Mouse (Mus musculus): ENCODE data around the gene Uxt. TPM values are rescaled to one million over a fixed set of nuclear protein-coding genes. Genes with fewer than 3 reads are reported as not detected.

The Uxt gene
- 25.9 and 28.9 TPM in 2 replicates for polyA plus RNA-seq (2012; rRNA removed)

DNA sequence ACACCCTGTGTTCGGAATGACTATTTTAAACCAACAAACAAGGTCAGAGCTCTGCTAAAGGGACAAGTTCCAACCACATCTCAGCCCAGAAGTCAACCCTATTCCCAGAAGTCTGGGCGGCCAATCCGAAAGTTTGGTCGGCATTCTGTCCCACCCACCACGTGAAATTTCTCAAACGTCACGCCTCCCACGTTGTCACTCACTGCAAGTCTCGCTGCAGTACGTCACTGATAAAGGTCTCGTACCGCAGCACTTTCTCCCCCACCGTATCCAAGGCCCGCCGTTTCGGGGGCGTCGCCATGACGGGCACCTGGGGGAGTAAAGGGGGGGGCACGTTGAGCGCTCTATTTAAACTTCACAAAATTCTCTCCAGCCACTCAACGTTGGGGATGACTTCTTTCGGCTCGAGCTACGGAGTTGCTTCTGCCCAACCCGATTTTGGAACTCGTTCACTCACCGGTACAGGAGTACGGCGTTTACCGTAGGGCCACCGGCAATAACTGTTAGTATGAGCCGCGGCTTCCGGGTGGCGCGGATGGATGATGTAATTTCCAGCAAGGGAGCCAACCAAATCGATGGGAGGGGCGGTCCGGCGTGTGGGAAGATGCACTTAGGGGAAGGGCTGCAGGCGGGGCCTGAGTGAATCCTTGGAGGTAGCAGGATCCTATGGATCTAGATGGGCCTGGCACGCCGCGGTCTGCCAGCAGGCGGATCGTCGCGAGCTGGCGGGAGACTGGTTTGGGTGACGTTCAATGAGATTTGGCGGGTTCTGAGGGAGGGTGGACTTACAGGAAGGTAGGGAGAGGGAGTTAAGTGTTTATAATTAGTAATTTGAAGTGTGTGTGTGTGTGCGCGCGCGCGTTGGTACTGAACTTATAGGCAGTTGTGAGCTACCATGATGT lies at the start of gene Uxt:
Gene Uxt, minus strand, starts transcription at position 541 of the 902 bp plus-strand sequence.

DNA sequence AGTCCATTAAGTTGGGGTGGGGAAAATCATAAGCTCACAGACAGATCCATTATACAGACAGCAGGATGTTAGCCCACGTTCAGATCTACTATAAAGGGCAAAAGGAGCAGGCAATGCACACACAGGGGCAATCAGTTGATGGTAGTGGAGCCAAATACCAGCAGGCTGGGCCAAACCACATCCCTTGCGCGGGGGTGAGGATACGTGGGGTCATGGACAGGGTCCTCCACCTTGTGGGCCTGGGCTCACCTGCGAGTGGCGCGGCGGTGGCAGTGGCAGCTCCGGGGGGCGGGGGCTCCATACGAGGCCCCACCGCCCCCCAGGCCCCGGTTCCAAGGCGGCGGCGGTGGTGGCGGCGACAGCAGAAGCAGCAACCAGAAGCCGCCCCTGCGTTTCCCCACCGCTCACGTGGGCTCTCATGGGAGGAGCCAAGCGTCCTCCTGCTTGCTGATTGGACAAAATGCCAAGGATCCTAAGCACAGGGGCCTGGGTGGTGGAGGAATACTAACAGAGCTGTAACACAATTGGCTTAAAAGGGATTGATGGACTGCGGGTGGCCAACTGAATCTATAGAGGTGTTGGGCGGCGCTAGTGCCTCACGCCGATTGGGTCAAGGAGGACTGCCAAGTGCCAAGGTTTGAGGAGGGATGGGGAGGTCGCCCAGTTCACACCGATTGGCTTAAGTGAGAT lies 11.5 kb downstream of the Uxt start, which contains the start of gene Elk1:
Gene Elk1, minus strand, starts transcription at position 418 of the 690 bp plus-strand sequence.

DNA sequence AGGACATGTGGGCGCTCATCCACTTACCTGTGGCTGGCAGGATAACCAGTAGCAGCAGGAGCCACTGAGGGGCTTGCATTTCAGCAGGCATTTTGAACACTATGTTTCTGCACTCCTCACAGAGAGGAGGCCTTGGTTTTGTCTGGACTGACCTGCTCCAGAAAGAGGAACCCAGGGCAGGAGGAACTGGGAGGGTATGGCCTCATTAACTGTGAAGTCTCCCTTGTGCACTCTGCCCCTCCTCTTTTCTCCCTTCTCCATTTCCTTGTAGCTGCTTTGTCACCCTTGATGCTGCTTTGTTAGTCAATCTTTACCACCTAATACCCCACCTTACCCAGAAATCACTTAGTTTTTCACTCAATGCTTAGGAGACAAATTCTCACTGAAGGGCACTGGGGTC lies 30.5 kb downstream of the Uxt start, which contains the start of gene Cfp:
Gene Cfp, minus strand, starts transcription at position 192 of the 400 bp plus-strand sequence.

DNA sequence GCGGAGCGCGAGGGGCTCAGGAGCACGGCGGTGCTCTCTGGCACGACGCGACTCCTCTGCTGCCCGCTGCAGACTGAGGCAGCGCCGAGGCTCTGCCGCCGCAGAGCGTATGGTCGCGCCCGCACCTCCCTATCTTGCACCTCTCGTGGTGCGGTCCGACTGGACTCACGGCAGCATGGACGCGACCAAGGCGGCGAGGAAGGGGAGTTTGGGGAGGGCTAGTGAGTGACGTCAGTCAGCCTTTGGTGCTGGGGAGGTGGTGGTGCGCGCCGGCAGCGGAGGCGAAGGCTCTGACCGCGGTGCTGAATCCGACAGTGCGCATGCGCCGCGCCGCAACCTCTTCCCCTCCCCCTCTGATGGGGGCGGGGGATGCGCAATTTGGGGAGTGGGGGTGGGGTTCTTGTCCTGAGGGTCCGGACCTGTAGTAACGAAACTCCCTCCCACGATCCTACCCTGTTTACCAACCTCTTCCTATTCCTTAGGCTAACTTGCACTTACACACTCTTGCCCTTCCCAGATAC lies 40.9 kb downstream of the Uxt start, which contains the start of gene Syn1:
Gene Syn1, minus strand, starts transcription at position 161 of the 521 bp plus-strand sequence.

Other genes starting within 250 kb of the Uxt start
- 233 and 244 TPM in 2 replicates for gene Araf, start 164.2 kb downstream of the Uxt start, polyA plus RNA-seq (2012; rRNA removed)
- gene Timp1, start 91.9 kb downstream of the Uxt start, polyA plus RNA-seq (2012; rRNA removed), result 9.7 and 18.0 TPM in 2 replicates
- 39.7 and 42.0 TPM in 2 replicates for gene Syn1, start 41.0 kb downstream of the Uxt start, polyA plus RNA-seq (2012; rRNA removed)
- 28.2 and 30.7 TPM in 2 replicates for gene Cfp, start 30.5 kb downstream of the Uxt start, polyA plus RNA-seq (2012; rRNA removed)
- gene Elk1, start 11.4 kb downstream of the Uxt start, polyA plus RNA-seq (2012; rRNA removed), result 31.3 and 33.5 TPM in 2 replicates
- gene Zfp182, start 100.3 kb upstream of the Uxt start, polyA plus RNA-seq (2012; rRNA removed), result 8.7 and 10.7 TPM in 2 replicates
- 0.10 TPM in 1 of 2 replicates, not detected in the other for gene Spaca5, start 106.4 kb upstream of the Uxt start, polyA plus RNA-seq (2012; rRNA removed)
- 1.3 and 1.5 TPM in 2 replicates for gene Zfp300, start 127.5 kb upstream of the Uxt start, polyA plus RNA-seq (2012; rRNA removed)
- gene Ssxa1, start 153.8 kb upstream of the Uxt start, polyA plus RNA-seq (2012; rRNA removed), result not detected in 2 replicates
- not detected in 2 replicates for gene Gm21876, start 213.6 kb upstream of the Uxt start, polyA plus RNA-seq (2012; rRNA removed)